Mouse (Mus musculus): ENCODE measurements around the gene Wnt7b.

Gene Wnt7b

DNA sequence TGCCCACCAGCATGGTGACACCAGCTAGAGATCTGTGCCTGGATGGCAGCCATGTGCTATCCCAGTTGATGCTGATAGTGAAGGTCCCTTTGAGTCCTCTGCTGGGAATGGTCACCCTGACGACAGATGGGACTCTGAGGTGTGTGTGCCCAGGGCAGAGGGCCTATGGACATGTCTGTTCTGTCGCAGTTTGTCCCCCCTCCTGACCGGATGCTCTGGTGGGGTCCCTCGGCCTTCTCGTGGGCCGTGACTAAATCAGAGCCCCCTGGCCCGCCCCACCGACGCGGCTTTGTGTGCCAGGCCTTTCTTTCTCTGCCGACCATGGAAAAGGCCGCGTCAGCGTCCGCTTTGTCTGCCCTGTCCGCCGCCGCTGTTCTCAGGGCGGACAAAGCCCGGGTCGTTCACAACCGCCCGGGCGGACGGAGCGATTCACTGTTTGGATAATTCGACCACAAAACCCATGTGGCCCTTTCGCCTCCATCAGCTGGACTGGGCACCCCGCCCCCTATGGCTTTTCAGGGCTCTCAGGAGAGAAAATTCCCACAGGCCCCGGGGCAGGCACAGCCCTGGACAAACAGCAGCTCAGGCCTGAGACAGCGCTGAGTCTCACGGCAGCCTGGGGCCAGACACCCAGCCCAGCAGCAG is 74.8 kb downstream of the Wnt7b start:
- DNase-seq (ENCODE audit: low read depth, low spot score) = no peak

DNA sequence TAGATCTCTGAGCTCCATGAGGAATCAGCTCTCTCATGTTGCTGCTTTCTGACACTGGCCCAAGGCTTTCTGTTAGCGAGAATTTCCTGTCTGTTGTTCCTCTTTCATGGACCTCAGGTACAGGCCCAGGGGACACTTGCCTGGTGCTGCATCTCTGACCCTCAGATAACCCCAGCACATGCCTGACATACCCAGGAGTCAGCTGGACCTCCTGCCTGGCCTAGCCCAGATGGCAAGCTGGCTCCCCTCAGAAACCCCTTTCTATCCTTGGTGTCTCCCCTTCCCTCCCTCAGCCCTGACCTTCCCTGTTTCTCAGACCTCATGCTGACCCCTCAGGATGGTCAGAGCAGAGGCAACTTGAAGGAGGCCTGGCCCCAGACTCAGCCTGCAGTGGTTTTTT is 75.6 kb downstream of the Wnt7b start:
- no peak for DNase-seq (ENCODE audit: low read depth, low spot score)

DNA sequence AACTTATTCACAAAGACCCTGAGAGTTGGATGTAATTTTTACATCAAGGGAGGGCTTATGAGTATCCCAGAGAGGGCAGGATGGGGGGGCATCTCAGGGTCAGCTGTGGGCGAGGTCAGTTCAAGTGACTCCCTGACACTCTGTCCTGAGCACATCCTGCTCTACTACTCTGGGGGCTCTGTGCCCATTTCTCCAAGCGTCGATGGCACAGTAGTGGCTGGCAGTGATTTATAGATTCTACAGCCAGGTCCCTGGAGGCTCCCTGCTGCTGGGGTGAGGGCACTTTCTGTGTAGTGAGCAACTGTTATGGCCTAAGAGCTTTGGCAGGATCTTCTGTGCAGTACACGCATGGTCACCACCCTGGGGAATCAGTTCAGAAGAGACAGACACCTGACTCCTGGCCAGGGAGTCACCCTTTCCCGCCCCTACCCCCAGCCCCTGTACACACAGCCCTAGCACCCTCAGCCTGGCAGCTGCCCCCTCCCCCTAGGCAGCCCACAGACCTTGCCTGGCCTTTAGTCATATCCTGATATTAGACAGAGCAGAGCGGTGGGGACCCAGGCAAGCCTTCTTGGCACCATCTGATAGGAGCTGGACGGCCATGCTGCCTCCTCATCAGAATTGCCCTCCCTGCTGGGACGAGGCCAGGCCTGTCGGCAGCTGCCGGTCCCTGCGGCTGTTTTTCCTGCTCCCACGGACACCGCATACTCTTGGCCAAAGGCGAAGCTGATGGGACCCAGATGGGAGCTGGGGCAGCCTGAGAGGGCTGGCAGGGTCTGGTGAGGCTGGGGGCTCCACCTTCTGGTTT is 77.0 kb downstream of the Wnt7b start:
- DNase-seq (ENCODE audit: low read depth, low spot score) = no peak

DNA sequence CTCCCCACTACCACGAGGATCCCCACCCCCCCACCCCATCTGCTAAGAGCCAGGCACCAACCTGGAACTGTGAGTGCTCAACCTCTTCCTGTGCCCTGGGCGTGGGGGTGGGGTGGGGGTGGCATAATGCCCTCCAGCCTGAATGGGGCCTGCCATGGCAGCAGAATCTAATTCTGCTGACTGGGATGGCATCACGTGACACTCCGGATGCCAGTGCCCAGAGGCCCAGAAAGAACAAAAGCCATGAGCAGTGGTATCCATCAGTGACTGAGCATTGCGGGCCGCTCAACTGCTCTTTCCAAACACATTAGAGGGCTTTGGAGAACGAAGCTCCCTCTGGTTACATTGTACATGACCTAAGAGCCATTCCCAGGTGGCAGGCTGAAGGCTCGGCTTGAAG is 79.1 kb downstream of the Wnt7b start, which contains the start of gene 7530416G11Rik:
7530416G11Rik (minus strand) TSS at position 101 of the 400 bp plus-strand sequence.
- DNase-seq (ENCODE audit: low read depth, low spot score) = no peak

DNA sequence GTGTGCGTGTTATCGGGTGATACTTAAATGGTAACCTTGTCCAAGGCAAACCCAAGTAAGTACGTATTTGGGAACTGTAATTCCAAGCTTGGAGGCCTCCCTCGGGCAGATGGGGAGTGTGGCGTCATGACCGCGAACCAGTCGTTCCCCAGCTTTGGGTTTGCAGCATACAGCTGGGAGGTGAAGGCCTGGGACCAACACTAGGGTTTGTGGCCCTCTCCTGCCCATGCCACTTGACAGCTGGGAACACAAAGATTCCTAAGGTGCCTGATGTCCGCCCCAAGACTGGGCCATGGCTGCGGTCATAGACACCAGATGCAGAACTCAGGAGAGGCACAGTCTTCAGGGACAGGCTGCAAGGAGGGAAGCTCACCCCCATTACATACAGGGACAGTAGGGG is 82.0 kb downstream of the Wnt7b start:
- no peak for DNase-seq (ENCODE audit: low read depth, low spot score)

DNA sequence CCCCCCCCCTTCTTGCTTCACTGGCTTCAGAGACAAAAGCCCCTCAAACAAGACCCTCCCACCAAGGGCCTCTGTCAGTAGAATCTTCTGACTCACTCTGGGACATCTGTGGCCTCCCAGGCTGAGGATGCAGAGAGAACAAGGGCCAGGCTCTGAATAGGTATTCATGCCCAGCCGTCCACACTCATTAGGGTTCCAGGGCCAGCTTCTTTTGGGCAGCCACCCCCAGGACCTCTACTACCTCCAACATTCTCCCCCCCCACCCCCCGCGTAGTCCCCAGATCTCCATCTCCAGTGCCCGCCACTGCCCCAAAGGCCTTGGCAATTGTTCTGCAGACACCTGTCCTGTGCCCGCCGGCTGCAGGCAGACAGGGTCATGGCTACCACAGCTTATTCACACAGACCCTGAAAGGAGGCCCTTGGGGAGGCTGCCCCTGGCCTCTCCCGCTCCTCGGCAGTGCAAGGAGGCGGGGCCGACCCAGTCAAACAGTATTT is 84.2 kb downstream of the Wnt7b start:
- DNase-seq (ENCODE audit: low read depth, low spot score) = no peak

DNA sequence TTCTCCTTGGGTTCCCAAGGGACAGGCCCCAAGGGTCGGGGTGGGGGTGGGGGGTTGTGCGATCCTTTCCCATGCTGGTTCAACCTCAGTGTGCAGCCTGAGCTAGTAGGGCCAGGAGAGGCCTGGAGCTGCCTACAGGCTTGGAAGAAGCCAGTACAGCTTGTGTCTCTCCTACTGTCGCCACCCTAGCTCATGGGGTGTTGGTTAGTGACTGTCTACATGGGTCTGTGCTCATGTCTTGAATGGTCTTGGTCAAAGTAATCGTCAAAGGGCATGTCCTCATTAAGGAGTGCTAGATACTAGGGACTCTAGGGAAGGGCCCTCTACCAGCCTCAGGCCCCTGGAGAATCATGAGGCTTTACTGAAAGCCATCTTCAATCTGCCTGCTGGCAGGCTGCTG is 84.7 kb downstream of the Wnt7b start:
- no peak for DNase-seq (ENCODE audit: low read depth, low spot score)

DNA sequence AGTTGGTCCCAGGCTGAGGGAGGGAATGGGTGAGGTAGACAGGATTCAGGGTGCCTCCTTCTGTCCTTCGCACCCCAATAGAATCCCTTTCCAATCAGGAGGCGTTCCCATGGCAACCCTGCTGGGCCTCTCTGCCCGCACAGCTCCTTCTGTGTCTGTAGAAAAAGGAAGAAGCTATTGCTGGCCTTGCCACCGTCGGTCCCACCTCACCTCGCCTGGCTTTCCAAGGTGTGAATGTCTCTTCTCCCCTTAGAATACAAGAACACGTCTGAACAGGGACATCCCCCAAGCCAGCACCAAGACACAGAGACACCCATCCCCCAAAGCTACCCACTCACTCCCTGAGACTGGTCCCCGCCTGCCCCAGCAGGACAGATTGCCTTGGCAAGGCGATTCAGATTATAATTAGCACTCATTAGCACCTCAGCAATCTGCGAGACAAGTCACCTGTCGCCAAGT is 88.1 kb downstream of the Wnt7b start:
- DNase-seq (ENCODE audit: low read depth, low spot score) = no peak

DNA sequence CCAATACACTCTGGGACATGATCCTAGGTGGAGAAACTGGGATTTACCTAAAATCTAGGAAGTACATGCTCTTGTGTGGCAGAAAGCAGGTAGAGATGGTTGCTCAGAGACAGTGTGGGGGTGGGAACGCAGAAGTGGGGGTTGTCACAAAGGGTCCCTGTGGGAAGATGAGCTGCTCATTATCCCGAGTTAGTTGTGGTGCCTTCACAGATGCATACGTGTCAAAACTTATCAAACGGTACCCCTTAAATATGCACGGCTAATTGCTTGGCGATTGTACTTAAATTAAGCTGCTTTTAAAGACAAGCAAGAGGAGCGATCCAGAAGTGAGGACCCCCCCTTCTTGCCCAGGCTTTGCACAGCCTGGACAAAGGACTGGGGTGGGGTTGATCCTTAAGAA is 92.5 kb downstream of the Wnt7b start:
- no peak for DNase-seq (ENCODE audit: low read depth, low spot score)

DNA sequence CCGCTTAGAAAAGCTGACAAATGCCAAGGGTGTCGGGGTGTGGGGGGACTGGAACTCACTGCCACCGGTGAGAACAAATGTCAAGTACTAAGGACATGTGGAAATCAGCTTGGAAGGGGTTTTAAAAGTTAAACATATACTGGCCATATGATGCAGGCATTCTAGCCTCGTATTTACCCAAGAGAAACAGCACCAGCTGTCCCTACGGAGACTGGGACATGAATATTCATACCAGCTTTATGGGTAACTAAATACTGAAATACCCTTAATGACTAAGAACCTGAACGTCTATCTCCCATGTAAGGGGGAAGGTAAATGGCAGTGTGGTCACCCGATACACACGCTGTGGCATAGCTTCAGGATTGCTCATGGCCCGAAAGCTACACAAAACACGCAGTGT is 93.4 kb downstream of the Wnt7b start:
- DNase-seq (ENCODE audit: low read depth, low spot score) = no peak

All from forelimb bud, embryonic 11.5 days (tissue).